Mouse (Mus musculus): Measurements from ENCODE around the gene Rps19. TPM values are rescaled to one million over a fixed set of nuclear protein-coding genes. Genes with fewer than 3 reads are reported as not detected.

Gene Rps19
- total RNA-seq (2023): 3,340 TPM

DNA sequence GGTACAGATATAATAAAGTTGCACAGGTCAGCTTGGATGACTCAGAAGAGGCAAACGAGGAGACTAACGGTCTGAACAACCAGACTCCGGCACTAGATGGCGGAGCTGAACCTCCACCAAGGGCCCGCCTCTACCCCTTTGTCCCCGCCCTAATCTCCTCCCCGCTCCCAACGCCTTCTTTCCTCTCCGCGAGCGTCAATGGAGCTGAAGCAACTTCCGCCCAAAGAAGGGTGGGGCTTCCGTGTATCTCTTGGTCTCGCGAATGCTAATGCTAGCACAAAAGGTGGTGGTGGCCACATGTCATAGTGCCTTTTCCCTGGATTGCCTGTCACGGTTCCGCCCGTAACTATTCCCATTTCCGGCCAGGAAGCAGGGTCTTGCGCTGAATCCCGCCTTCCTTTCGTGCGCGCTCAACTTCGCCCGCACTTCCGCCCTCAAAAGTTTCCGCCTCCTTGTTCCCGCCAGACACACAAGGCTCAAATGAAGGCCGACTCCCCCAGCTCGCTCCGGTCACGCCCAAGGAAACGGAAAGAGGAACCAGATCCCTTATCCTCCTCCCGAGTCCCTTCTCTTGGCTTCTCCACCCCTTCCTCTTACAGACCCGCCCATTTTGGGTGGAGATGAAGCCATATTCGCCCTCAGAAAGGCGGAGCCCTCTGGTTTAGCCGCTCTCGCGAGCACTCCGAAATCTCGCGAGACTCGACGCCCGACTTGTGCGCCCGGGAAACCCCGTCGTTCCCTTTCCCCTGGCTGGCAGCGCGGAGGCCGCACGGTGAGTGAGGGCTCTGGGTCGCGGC is at the start of gene Rps19:
Rps19 (plus strand) TSS at position 476 of the 797 bp plus-strand sequence.

GRCm38 (mm10) chr7:24861913-24862312 is 22.3 kb upstream of the Rps19 start, which contains the start of gene Gm9844:
TSS of gene Gm9844 (plus strand) at chr7:24862213.

DNA sequence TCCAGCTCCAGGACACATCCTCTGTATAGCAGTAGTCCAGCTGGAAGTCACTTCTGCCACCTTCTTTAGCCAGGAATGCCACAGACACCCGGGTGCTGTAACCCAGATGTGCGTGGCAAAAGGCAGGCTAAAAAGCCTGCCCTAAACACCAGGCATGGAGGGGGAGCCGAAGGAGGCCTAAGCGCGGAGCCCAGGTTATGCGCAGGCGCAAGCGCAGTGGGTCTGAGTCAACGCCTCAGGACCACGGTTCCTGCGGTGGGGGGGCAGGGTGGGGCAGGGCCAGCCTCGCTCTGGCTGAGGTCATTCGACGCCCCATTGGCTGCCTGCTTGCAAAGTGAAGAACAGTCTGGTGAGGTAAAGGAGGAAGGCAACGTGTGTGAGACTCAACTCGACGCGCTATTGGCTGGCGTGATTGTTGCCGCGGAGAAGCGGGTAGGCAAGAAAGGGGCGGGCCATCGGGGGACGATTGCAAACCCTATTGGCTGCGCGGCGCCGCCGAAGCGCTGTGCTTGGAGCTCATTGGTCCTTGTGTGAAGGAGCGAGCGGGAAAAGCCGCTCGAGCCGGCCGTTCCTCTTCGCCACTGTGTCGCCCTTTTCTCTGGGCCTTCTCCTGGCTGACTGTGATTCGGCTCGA is 14.5 kb upstream of the Rps19 start, which contains the start of the genes Lypd4 and Dmrtc2:
Lypd4 (minus strand) TSS at position 410 of the 634 bp plus-strand sequence.
Dmrtc2 (plus strand) TSS at position 526 of the 634 bp plus-strand sequence.

DNA sequence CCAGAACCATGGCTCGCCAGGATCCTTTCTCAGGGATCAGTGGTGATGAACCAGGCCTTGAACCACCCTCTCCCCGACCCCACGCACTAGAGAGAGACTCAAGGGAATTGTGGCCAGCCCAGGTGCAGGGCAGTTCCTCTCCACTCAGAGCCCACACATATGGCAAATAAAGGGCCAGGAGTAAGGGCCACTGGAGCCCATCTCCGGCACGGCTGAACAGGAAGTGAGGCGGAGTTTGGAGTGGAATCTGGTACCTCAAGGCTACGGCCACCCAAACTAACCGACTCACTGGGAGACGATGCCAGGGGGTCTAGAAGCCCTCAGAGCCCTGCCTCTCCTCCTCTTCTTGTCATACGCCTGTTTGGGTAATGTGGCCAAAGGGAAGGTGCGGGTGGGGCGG is 13.1 kb downstream of the Rps19 start, which contains the start of gene Cd79a:
Cd79a (plus strand) TSS at position 158 of the 400 bp plus-strand sequence.

GRCm38 (mm10) chr7:24902630-24903443 is 18.7 kb downstream of the Rps19 start, which contains the start of gene Arhgef1:
TSS of gene Arhgef1 (plus strand) at chr7:24902912.

Other genes starting within 250 kb of the Rps19 start
- gene Lypd3, start 247.8 kb upstream of the Rps19 start, total RNA-seq (2023): not detected
- gene Tex101, start 207.7 kb upstream of the Rps19 start, total RNA-seq (2023): not detected
- not detected for gene BC049730, start 175.1 kb upstream of the Rps19 start, total RNA-seq (2023)
- gene Gm4763, start 157.5 kb upstream of the Rps19 start, total RNA-seq (2023): not detected
- gene Cd177, start 124.1 kb upstream of the Rps19 start, total RNA-seq (2023): 0.67 TPM
- not detected for gene Ceacam10, start 107.2 kb upstream of the Rps19 start, total RNA-seq (2023)
- 4.2 TPM for gene Gm9844, start 22.2 kb upstream of the Rps19 start, total RNA-seq (2023)
- not detected for gene Lypd4, start 14.4 kb upstream of the Rps19 start, total RNA-seq (2023)
- gene Dmrtc2, start 14.3 kb upstream of the Rps19 start, total RNA-seq (2023): not detected
- 99.4 TPM for gene Cd79a, start 13.0 kb downstream of the Rps19 start, total RNA-seq (2023)
- 1,582 TPM for gene Arhgef1, start 18.5 kb downstream of the Rps19 start, total RNA-seq (2023)
- not detected for gene Gm4881, start 60.1 kb downstream of the Rps19 start, total RNA-seq (2023)
- gene Rabac1, start 88.4 kb downstream of the Rps19 start, total RNA-seq (2023): 275 TPM
- 9.1 TPM for gene Atp1a3, start 121.6 kb downstream of the Rps19 start, total RNA-seq (2023)
- gene Grik5, start 188.0 kb downstream of the Rps19 start, total RNA-seq (2023): 3.2 TPM
- 19.7 TPM for gene Zfp574, start 188.2 kb downstream of the Rps19 start, total RNA-seq (2023)